Mouse (Mus musculus) heart, embryonic 15.5 days (tissue): ENCODE measurements at regions not wholly inside any gene's neighbourhood (a gene's known extent, or its start where the extent isn't known, plus 50 kb on each side); places are given as distances from the start of the nearest gene placed in this dataset.

Source experiments
- ATAC-seq: fragments of 200-750 bp; cut with Nextera tagmentation; replicated peaks from 2 replicates; pipeline ENCODE4 v1.8.0; 2017; ENCODE audit warnings: low read depth, moderate TSS enrichment; ENCODE audit not compliant: insufficient number of reproducible peaks, insufficient read depth, low FRiP score
- H3K27ac ChIP-seq: fragments of 300-500 bp; sonication (generic); 2 replicates; pipeline ENCODE4 v1.5.1; 2015; ENCODE audit warnings: mild to moderate bottlenecking, inconsistent platforms
- H3K27me3 ChIP-seq: fragments of 300-500 bp; sonication (generic); 2 replicates; pipeline ENCODE4 v1.6.1; 2015; ENCODE audit warnings: inconsistent platforms
- H3K36me3 ChIP-seq: fragments of 300-500 bp; sonication (generic); 2 replicates; pipeline ENCODE4 v1.6.1; 2015; ENCODE audit warnings: mild to moderate bottlenecking, inconsistent platforms
- H3K4me1 ChIP-seq: fragments of 300-500 bp; sonication (generic); replicated peaks from 2 replicates; pipeline ENCODE4 v1.6.1; 2015; ENCODE audit warnings: inconsistent platforms
- H3K4me2 ChIP-seq: fragments of 300-500 bp; sonication (generic); 2 replicates; pipeline ENCODE4 v1.6.1; 2015; ENCODE audit warnings: inconsistent platforms, mild to moderate bottlenecking, moderate library complexity
- H3K4me3 ChIP-seq: fragments of 300-500 bp; sonication (generic); 2 replicates; pipeline ENCODE4 v1.5.1; 2015; ENCODE audit warnings: mild to moderate bottlenecking, inconsistent platforms
- H3K9ac ChIP-seq: fragments of 300-500 bp; sonication (generic); 2 replicates; pipeline ENCODE4 v1.6.1; 2015; ENCODE audit warnings: mild to moderate bottlenecking, inconsistent platforms
- H3K9me3 ChIP-seq: fragments of 300-500 bp; sonication (generic); replicated peaks from 2 replicates; pipeline ENCODE4 v1.6.1; 2016; ENCODE audit warnings: inconsistent platforms
- WGBS: fragments of 180-500 bp; shearing (Covaris S2); methylation state at CpG from one replicate; pipeline ENCODE4 v1.1.7; 2015; ENCODE audit warnings: mixed read lengths; 5-methylcytosine and 5-hydroxymethylcytosine counted together

- ATAC-seq, result no peak
- H3K27me3 ChIP-seq, result no peaks in the 10 kb centered on the region
- no peak overlapping the region for H3K9ac ChIP-seq
- 59% methylated on average over 4 of the region's 4 CpGs for WGBS
- H3K4me2 ChIP-seq, result no peak overlapping the region
- H3K4me3 ChIP-seq, result no peak overlapping the region
- H3K27ac ChIP-seq, result no peak overlapping the region
- no peaks in the 10 kb centered on the region for H3K36me3 ChIP-seq
- H3K9me3 ChIP-seq, result no peaks in the 10 kb centered on the region
- no peaks in the 10 kb centered on the region for H3K4me1 ChIP-seq
These were observed 124.0 kb upstream of the Clnk start for GRCm38 (mm10) chr5:39000643-39001042.

GRCm38 (mm10) chr5:38999700-39000099, 123.1 kb upstream of the Clnk start:
- Histone ChIP-seq H3K9ac (no peak overlapping the region), H3K27ac (no peak overlapping the region), H3K4me1 (no peaks in the 10 kb centered on the region), H3K4me2 (no peak overlapping the region), H3K36me3 (no peaks in the 10 kb centered on the region), H3K9me3 (no peaks in the 10 kb centered on the region), H3K27me3 (no peaks in the 10 kb centered on the region), H3K4me3 (no peak overlapping the region)
- no peak for ATAC-seq
- 50% methylated on average over 2 of the region's 2 CpGs for WGBS

DNA sequence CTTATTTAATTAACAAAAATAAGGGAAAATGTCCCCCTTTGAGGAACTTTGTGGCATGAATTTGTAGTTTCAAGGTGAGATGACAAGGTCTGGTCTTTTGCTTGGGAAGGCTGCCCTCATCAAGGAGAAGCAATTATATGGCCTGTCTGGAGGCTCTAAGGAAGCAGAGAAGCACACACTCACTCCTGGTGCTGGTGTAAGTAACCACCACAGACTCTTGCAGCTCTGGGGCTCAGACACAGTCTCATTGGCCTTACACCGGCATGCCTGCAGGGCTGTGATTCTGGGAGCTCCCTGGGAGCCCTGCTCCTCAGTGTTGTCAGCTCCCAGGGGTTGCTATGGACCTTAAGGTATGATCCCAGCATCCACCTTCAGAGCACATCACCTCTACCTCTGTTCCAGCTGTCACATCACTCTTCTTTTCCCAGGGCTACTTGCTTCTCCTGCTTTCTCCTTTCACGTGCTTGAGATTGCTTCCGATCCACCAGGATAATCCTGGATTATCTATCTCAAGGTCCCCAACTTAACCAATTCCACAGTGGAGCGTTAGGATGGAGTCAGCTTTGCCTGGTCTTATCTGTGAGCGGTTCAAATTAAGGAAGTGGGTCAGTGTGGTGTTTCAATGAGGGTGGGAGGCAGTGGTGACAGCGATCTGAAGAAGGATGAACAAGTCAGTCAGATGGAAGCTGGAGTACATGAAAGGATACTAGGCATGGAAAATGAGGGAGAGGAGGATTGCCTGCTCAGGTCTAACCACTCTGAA, 96.0 kb upstream of the Clnk start:
- WGBS, result 60% methylated on average over 6 of the region's 6 CpGs
- no peak overlapping the region for H3K27ac ChIP-seq
- H3K4me1 ChIP-seq, result no peaks in the 10 kb centered on the region

DNA sequence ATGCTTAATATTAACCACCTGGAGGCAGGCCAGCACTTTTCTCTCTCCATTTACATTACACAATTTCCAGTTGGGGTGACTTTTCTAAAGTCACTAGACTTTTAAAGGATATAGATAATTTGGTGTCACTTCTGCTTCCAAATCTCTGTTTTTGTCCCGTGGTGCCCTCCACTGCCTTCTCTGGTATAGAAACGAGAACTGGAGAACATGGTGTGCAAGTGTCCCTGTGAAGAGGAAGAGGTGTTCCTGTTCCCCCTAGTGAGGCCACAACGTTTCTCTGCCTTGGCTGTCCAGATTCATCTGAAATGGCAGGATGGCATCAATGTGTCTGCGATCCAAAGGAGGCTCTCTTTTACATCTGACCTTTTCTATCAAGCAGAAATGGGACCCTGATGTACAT, 93.9 kb upstream of the Clnk start:
- 79% methylated on average over 4 of the region's 4 CpGs for WGBS
- H3K27ac ChIP-seq, result no peak overlapping the region
- H3K27me3 ChIP-seq, result no peaks in the 10 kb centered on the region
- H3K36me3 ChIP-seq, result no peaks in the 10 kb centered on the region
- no peak overlapping the region for H3K9ac ChIP-seq
- no peaks in the 10 kb centered on the region for H3K9me3 ChIP-seq
- ATAC-seq, result no peak
- no peak overlapping the region for H3K4me2 ChIP-seq
- no peak overlapping the region for H3K4me3 ChIP-seq
- no peaks in the 10 kb centered on the region for H3K4me1 ChIP-seq

More for the DNA sequence above, 96.0 kb upstream of the Clnk start:
- H3K4me2 ChIP-seq, result no peak overlapping the region
- H3K9ac ChIP-seq, result no peak overlapping the region
- no peaks in the 10 kb centered on the region for H3K9me3 ChIP-seq
- ATAC-seq, result no peak
- H3K27me3 ChIP-seq, result no peaks in the 10 kb centered on the region
- no peak overlapping the region for H3K4me3 ChIP-seq
- no peaks in the 10 kb centered on the region for H3K36me3 ChIP-seq

DNA sequence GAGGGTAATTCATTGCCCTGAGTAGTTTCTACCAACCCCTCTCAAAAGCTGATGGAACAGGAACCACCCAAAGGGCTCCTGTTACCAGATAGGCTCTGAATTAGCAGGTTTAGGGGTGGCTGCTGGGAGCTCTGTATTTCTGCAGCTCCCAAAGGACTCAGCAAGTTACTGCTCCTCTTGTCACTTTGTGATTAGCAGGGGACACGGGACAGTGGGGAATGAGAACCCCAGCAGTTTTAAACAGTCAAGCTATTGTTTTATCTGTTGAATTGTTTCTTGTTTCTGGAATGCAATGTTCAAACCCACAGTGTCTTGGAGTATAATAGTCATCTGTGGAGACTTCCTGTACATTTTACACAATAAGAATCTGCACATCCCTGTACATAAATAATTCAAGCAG, 90.4 kb upstream of the Clnk start:
- Histone ChIP-seq H3K4me2 (no peak overlapping the region), H3K27ac (no peak overlapping the region), H3K4me3 (no peak overlapping the region), H3K27me3 (no peaks in the 10 kb centered on the region), H3K4me1 (no peaks in the 10 kb centered on the region), H3K9me3 (no peaks in the 10 kb centered on the region), H3K36me3 (no peaks in the 10 kb centered on the region), H3K9ac (no peak overlapping the region)
- 24% methylated on average over 1 of the region's 1 CpGs for WGBS
- no peak for ATAC-seq

DNA sequence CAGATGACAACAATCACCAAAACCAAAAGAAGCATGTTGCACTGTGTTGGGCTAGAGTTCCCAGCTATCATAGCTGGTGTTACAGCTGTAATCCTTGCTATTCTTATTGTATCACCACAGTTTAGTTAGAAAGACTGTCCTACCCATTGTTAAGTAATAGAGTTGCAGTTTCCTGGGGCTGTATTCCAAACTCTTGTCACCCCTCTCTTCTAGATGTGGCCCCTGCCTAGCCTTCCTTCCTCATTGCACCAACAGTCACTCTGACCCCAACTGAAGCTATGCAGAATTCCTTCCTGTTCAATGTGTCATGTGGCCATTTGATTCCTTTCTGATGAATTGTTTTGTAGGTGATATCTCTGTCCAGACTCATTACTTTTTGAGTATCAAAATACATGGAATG, 87.8 kb upstream of the Clnk start:
- Histone ChIP-seq H3K9me3 (no peaks in the 10 kb centered on the region), H3K9ac (no peak overlapping the region), H3K27me3 (no peaks in the 10 kb centered on the region)

GRCm38 (mm10) chr5:38950520-38951288, 74.1 kb upstream of the Clnk start:
- Histone ChIP-seq H3K4me2 (no peak overlapping the region), H3K9me3 (no peaks in the 10 kb centered on the region), H3K4me3 (no peak overlapping the region), H3K4me1 (no peaks in the 10 kb centered on the region), H3K27me3 (no peaks in the 10 kb centered on the region), H3K36me3 (no peaks in the 10 kb centered on the region), H3K9ac (no peak overlapping the region), H3K27ac (no peak overlapping the region)
- WGBS, result 63% methylated on average over 9 of the region's 9 CpGs
- no peak for ATAC-seq

More for the DNA sequence above, 87.8 kb upstream of the Clnk start:
- Histone ChIP-seq H3K4me1 (no peaks in the 10 kb centered on the region), H3K4me2 (no peak overlapping the region), H3K27ac (no peak overlapping the region), H3K36me3 (no peaks in the 10 kb centered on the region), H3K4me3 (no peak overlapping the region)
- ATAC-seq, result no peak

- Histone ChIP-seq H3K9ac (no peak overlapping the region), H3K36me3 (no peaks in the 10 kb centered on the region), H3K27ac (no peak overlapping the region), H3K9me3 (no peaks in the 10 kb centered on the region), H3K4me3 (no peak overlapping the region), H3K4me2 (no peak overlapping the region), H3K27me3 (no peaks in the 10 kb centered on the region), H3K4me1 (no peaks in the 10 kb centered on the region)
- ATAC-seq, result no peak
- WGBS, result 76% methylated on average over 5 of the region's 5 CpGs
These were observed 69.5 kb upstream of the Clnk start for GRCm38 (mm10) chr5:38945903-38946686.

GRCm38 (mm10) chr5:38932382-38933079, 55.9 kb upstream of the Clnk start:
- H3K9me3 ChIP-seq, result no peaks in the 10 kb centered on the region
- 26% methylated on average over 7 of the region's 7 CpGs for WGBS
- H3K4me1 ChIP-seq, result no peaks in the 10 kb centered on the region
- no peak overlapping the region for H3K4me3 ChIP-seq
- H3K27ac ChIP-seq, result no peak overlapping the region
- H3K4me2 ChIP-seq, result no peak overlapping the region
- no peak overlapping the region for H3K9ac ChIP-seq
- no peaks in the 10 kb centered on the region for H3K36me3 ChIP-seq
- H3K27me3 ChIP-seq, result no peaks in the 10 kb centered on the region
- no peak for ATAC-seq

GRCm38 (mm10) chr5:38927051-38927450, 50.4 kb upstream of the Clnk start:
- Histone ChIP-seq H3K27ac (no peak overlapping the region), H3K4me1 (no peaks in the 10 kb centered on the region), H3K4me2 (no peak overlapping the region), H3K27me3 (no peaks in the 10 kb centered on the region), H3K36me3 (no peaks in the 10 kb centered on the region), H3K9ac (no peak overlapping the region), H3K9me3 (no peaks in the 10 kb centered on the region), H3K4me3 (no peak overlapping the region)
- WGBS, result 68% methylated on average over 3 of the region's 3 CpGs
- no peak for ATAC-seq
